Mouse (Mus musculus): ENCODE measurements around the gene Dbx1. TPM values are rescaled to one million over a fixed set of nuclear protein-coding genes. Genes with fewer than 3 reads are reported as not detected.

Gene Dbx1
- polyA plus RNA-seq, 1 experiment from 2014 or later, result not detected

- no peak overlapping the region for H3K9ac ChIP-seq
- H3K27ac ChIP-seq, result no peak overlapping the region
- H3K9me3 ChIP-seq (replicated peaks), result no peaks in the 10 kb centered on the region
- H3K36me3 ChIP-seq, result no peaks in the 10 kb centered on the region
- 7% methylated on average over 6 of the region's 7 CpGs for WGBS (ENCODE audit: insufficient replicate concordance)
- no peak overlapping the region for H3K4me2 ChIP-seq
- no peak overlapping the region for H3K4me3 ChIP-seq
- H3K4me1 ChIP-seq, result no peaks in the 10 kb centered on the region
- peaks cover 11% of the 10 kb centered on the region; the same call in 1 of the 2 replicates for H3K27me3 ChIP-seq (replicated peaks)
- ATAC-seq, result no peak
Observed at GRCm38 (mm10) chr7:49616258-49616735, 20.4 kb downstream of the Dbx1 start.

DNA sequence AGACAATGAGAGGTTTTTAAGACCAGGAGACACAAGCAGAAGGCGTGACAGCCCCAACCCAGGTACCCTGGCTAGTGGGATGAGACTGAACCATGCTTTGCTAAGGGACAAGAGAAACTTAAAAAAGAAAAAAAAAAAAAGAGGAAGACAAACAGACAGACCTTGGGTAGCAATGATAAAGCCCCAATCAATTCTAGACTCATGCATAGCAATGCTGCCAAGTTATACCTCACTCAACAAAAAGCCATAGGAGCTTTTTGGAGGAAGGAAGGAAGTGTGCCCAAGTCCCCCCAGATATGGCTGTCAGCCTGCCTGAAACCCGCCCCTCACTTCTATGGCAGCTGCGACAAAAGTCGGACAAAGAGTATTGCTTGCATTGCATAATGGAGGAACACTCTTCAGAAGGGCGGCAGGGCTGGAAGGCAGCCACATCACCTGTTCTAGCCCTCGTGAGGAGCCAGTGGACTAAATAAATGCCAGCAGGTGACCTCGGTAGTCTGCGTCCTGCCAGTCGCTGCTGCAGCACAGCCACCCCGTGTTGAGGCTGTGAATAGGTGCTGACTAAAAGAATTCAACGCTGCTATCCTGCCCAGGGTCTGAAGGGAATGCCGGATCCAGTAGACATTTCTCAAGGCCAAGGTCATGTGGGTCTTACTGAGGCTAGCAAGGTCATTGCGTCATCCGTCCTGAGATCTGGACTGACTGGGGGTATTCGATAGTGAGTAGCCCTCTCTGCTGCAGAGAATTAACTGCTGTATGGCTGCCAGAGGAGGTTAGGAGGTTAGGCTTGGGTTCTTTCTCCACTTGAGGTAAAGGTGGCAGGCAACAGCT, 31.5 kb downstream of the Dbx1 start:
- 62% methylated on average over 15 of the region's 15 CpGs for WGBS (ENCODE audit: insufficient replicate concordance)
- Histone ChIP-seq H3K27ac (no peak overlapping the region), H3K9ac (no peak overlapping the region), H3K4me2 (no peak overlapping the region), H3K9me3 (replicated peaks) (no peaks in the 10 kb centered on the region), H3K4me3 (no peak overlapping the region), H3K36me3 (0 out of 2 replicates have a peak, but pooled peaks cover 6% of the 10 kb centered on the region), H3K4me1 (no peaks in the 10 kb centered on the region), H3K27me3 (replicated peaks) (no peaks in the 10 kb centered on the region)
- ATAC-seq, result no peak

GRCm38 (mm10) chr7:49604244-49604643, 32.4 kb downstream of the Dbx1 start:
- Histone ChIP-seq H3K4me1 (no peaks in the 10 kb centered on the region), H3K9me3 (replicated peaks) (no peaks in the 10 kb centered on the region), H3K9ac (no peak overlapping the region), H3K4me3 (no peak overlapping the region), H3K27ac (no peak overlapping the region), H3K4me2 (no peak overlapping the region), H3K27me3 (replicated peaks) (no peaks in the 10 kb centered on the region), H3K36me3 (0 out of 2 replicates have a peak, but pooled peaks cover 6% of the 10 kb centered on the region)
- no peak for ATAC-seq
- WGBS (ENCODE audit: insufficient replicate concordance), result 72% methylated on average over 14 of the region's 14 CpGs

GRCm38 (mm10) chr7:49601191-49601975, 35.3 kb downstream of the Dbx1 start:
- 17% methylated on average over 13 of the region's 13 CpGs for WGBS (ENCODE audit: insufficient replicate concordance)
- peaks cover 18% of the 10 kb centered on the region for H3K36me3 ChIP-seq
- H3K4me3 ChIP-seq, result no peak overlapping the region
- no peak overlapping the region for H3K9ac ChIP-seq
- no peaks in the 10 kb centered on the region for H3K9me3 ChIP-seq (replicated peaks)
- no peak; the same call in 1 of the 2 replicates for ATAC-seq
- H3K4me2 ChIP-seq, result no peak overlapping the region
- H3K27me3 ChIP-seq (replicated peaks), result no peaks in the 10 kb centered on the region
- no peak overlapping the region for H3K27ac ChIP-seq
- H3K4me1 ChIP-seq, result no peaks in the 10 kb centered on the region

DNA sequence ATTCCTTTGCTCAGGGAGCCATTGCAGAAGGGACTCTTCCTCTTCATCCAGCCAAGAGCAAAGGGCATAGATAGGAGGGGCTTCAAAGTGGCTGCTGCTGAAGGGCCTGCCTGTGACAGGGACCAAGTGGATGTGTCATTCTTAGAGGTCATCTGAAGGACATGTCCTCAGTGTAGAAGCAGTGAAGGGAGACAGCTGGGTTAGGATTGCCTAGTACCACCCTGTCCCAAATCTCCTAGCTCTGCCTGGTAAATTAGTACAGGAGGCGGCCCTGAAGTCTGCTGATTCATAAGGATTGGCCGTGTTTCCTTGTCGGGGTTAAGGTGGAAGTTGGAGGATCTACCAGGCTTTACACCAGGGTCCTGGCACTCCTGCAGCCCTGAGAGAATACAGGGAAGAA, 36.7 kb downstream of the Dbx1 start:
- Histone ChIP-seq H3K4me1 (no peaks in the 10 kb centered on the region), H3K9ac (no peak overlapping the region), H3K36me3 (peaks cover 19% of the 10 kb centered on the region), H3K27ac (no peak overlapping the region), H3K4me3 (no peak overlapping the region), H3K4me2 (no peak overlapping the region), H3K9me3 (replicated peaks) (no peaks in the 10 kb centered on the region), H3K27me3 (replicated peaks) (no peaks in the 10 kb centered on the region)
- no peak for ATAC-seq
- WGBS (ENCODE audit: insufficient replicate concordance), result 65% methylated on average over 3 of the region's 3 CpGs

DNA sequence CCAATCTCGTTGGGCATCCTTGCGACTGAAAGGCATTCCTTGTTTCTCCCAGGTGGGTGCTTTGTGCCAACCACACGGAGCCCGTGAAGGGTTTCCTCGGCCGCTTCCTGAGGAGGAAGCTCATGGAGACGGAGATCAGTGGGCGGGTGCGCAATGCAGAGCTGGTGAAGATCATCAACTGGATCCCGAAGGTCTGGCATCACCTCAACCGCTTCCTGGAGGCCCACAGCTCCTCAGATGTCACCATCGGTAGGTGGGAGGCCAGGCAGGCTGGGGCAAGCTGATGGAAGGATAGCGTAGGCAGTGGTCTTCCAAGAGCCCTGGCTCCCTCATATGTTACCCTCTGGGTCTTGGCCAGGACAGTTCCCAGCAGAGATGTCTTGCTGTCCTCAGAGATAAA, 38.4 kb downstream of the Dbx1 start:
- no peak for ATAC-seq
- Histone ChIP-seq H3K36me3 (peaks cover 19% of the 10 kb centered on the region), H3K27ac (no peak overlapping the region), H3K9ac (no peak overlapping the region), H3K4me1 (no peaks in the 10 kb centered on the region), H3K4me3 (no peak overlapping the region), H3K4me2 (no peak overlapping the region), H3K27me3 (replicated peaks) (no peaks in the 10 kb centered on the region), H3K9me3 (replicated peaks) (no peaks in the 10 kb centered on the region)
- 78% methylated on average over 13 of the region's 13 CpGs for WGBS (ENCODE audit: insufficient replicate concordance)

- H3K9me3 ChIP-seq (replicated peaks), result no peaks in the 10 kb centered on the region
- H3K36me3 ChIP-seq, result peaks cover 19% of the 10 kb centered on the region
- ATAC-seq, result no peak
- no peak overlapping the region for H3K4me3 ChIP-seq
- 56% methylated on average over 3 of the region's 3 CpGs for WGBS (ENCODE audit: insufficient replicate concordance)
- no peak overlapping the region for H3K27ac ChIP-seq
- H3K27me3 ChIP-seq (replicated peaks), result no peaks in the 10 kb centered on the region
- no peaks in the 10 kb centered on the region for H3K4me1 ChIP-seq
- H3K4me2 ChIP-seq, result no peak overlapping the region
- no peak overlapping the region for H3K9ac ChIP-seq
Observed at GRCm38 (mm10) chr7:49597776-49598175, 38.9 kb downstream of the Dbx1 start.

GRCm38 (mm10) chr7:49589635-49590034, 47.0 kb downstream of the Dbx1 start:
- no peak for ATAC-seq
- 72% methylated on average over 8 of the region's 8 CpGs for WGBS (ENCODE audit: insufficient replicate concordance)
- H3K4me3 ChIP-seq, result no peak overlapping the region

DNA sequence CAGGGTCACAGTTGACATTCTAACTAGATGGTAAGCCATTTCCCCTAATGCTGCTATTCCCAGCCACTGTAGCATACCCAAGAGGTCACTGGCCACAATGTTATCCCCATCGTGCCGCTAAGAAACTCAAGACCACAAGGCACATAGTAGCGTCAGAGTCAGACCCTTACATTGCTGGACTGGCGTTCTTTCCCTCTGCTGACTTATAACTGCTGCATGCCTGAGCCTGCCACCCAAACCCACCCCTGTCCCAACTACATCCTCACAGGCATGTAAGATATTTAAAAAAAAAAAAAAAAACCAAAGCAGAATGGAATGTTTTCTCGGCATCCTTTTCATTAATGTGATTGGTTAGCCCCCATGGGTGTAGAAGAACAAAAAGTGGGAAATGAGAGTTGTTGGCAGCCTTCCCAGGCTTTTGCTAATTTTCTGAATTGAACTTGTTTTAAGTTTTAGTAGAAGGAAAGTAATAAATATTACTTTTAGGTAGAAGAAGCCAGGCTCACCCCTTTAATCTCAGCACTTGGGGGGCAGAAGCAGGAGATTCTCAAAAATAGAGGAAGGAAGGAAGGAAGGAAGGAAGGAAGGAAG, 50.0 kb downstream of the Dbx1 start:
- Histone ChIP-seq H3K36me3 (peaks cover 33% of the 10 kb centered on the region), H3K4me3 (no peak overlapping the region), H3K9me3 (replicated peaks) (no peaks in the 10 kb centered on the region), H3K27me3 (replicated peaks) (no peaks in the 10 kb centered on the region), H3K4me1 (no peaks in the 10 kb centered on the region), H3K9ac (no peak overlapping the region), H3K4me2 (no peak overlapping the region), H3K27ac (no peak overlapping the region)
- 82% methylated on average over 5 of the region's 5 CpGs for WGBS (ENCODE audit: insufficient replicate concordance)
- no peak for ATAC-seq

More at GRCm38 (mm10) chr7:49589635-49590034, 47.0 kb downstream of the Dbx1 start:
- no peaks in the 10 kb centered on the region for H3K9me3 ChIP-seq (replicated peaks)
- no peaks in the 10 kb centered on the region for H3K27me3 ChIP-seq (replicated peaks)
- no peak overlapping the region for H3K4me2 ChIP-seq
- H3K36me3 ChIP-seq, result peaks cover 23% of the 10 kb centered on the region
- no peak overlapping the region for H3K27ac ChIP-seq
- H3K9ac ChIP-seq, result no peak overlapping the region
- H3K4me1 ChIP-seq, result no peaks in the 10 kb centered on the region

DNA sequence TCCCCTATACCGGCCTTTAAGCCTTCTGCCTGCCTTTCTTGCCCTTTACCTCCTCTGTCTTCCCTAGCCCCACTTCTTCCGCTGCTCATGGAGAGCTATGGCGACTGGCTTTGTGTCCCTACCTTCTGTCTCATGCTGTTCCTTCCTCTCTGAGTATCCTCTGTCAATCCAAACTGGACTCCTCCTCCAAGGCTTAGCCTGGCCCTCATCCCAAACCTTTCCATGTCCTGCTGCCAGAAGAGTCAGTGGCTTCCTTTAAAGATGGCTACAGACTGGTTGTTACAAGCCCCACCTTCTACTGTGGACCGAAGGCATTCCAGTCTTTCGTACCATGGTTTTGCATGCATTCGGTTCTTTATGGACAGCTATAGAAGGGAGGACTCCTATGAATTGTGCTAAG, 53.5 kb downstream of the Dbx1 start:
- no peaks in the 10 kb centered on the region for H3K27me3 ChIP-seq (replicated peaks)
- 77% methylated on average over 6 of the region's 6 CpGs for WGBS (ENCODE audit: insufficient replicate concordance)
- H3K4me1 ChIP-seq, result no peaks in the 10 kb centered on the region
- no peak overlapping the region for H3K27ac ChIP-seq
- peaks cover 30% of the 10 kb centered on the region for H3K36me3 ChIP-seq
- no peak overlapping the region for H3K4me2 ChIP-seq
- no peaks in the 10 kb centered on the region for H3K9me3 ChIP-seq (replicated peaks)
- no peak for ATAC-seq
- H3K4me3 ChIP-seq, result no peak overlapping the region
- H3K9ac ChIP-seq, result no peak overlapping the region

DNA sequence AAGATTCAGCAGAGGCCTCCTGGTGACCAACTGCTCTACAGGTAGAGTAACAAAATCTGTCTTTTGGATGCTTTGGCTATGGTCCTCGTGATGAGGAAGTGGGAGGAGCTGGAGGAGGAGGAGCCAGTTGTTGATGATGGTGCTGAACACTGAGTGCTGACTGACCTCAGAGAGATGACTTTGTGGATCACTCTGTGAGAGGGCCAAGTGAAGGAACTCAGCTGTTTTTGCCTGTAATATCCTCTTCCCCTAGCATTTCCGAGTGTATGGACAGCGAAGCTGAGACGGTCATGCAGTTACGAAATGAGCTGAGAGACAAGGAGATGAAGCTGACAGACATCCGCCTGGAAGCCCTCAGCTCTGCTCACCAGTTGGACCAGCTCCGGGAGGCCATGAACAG, 54.1 kb downstream of the Dbx1 start:
- ATAC-seq, result no peak
- H3K27me3 ChIP-seq (replicated peaks), result no peaks in the 10 kb centered on the region
- H3K36me3 ChIP-seq, result peaks cover 29% of the 10 kb centered on the region
- no peak overlapping the region for H3K9ac ChIP-seq
- H3K27ac ChIP-seq, result no peak overlapping the region
- H3K4me2 ChIP-seq, result no peak overlapping the region
- H3K4me1 ChIP-seq, result no peaks in the 10 kb centered on the region
- no peaks in the 10 kb centered on the region for H3K9me3 ChIP-seq (replicated peaks)
- WGBS (ENCODE audit: insufficient replicate concordance), result 69% methylated on average over 7 of the region's 7 CpGs
- H3K4me3 ChIP-seq, result no peak overlapping the region

- 61% methylated on average over 2 of the region's 2 CpGs for WGBS (ENCODE audit: insufficient replicate concordance)
- Histone ChIP-seq H3K27me3 (replicated peaks) (no peaks in the 10 kb centered on the region), H3K9ac (no peak overlapping the region), H3K9me3 (replicated peaks) (no peaks in the 10 kb centered on the region), H3K36me3 (peaks cover 25% of the 10 kb centered on the region), H3K4me2 (no peak overlapping the region), H3K4me3 (no peak overlapping the region), H3K4me1 (no peaks in the 10 kb centered on the region), H3K27ac (no peak overlapping the region)
- no peak for ATAC-seq
Observed at GRCm38 (mm10) chr7:49581951-49582350, 54.7 kb downstream of the Dbx1 start.
